ENCODE assay signal across 10 mouse cellular contexts in the genomic region with DNA sequence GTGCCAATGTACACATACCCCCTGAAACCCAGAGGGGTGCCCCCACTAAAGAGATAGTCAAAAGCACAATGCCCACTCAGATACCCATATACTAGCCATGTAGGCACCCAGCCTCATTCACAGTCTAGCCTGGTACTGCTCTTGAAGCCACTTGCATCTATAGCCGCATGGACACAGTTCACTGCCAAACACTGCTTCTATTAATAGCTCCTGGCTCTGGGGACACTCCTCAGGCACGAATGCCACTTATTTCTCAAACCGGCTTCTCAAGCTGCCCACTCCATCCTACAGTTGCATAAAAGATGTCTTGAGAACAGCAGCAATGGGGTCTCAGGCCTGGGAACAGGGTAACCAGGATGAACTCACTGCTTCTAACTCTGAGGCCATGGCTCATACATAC.
DNase-seq lines count a peak whose midpoint lies in the region; ATAC-seq lines count a peak whose summit lies in the region.
"Had no signal": no experiment of that assay in that cellular context is flagged by ENCODE, and none has a peak within 500 bp of the region (broad histone marks: within the 10 kb centered on the region; RNA-seq: fewer than 3 reads in every experiment).

No protein-coding gene starts in this region.

- 87% methylated on average over 3 of the region's 3 CpGs for WGBS in hindbrain, embryonic 10.5 days
- 61% methylated on average over 3 of the region's 3 CpGs for WGBS in hindbrain, embryonic 11.5 days
- WGBS in heart, embryonic 15.5 days, result 36% methylated on average over 3 of the region's 3 CpGs

- no peak overlapping the region for H3K9ac ChIP-seq in hindbrain, embryonic 11.5 days (ENCODE audit: low read depth, low read length)
- no peak overlapping the region for H3K9ac ChIP-seq in heart, embryonic 15.5 days
- H3K9ac ChIP-seq: kidney, embryonic 15.5 days had no signal

- no peak overlapping the region for H3K4me3 ChIP-seq in hindbrain, embryonic 10.5 days
- no peak overlapping the region for H3K4me3 ChIP-seq in hindbrain, embryonic 11.5 days (ENCODE audit: low read depth, low read length)
- H3K4me3 ChIP-seq in heart, embryonic 15.5 days, result no peak overlapping the region
- H3K4me3 ChIP-seq: kidney, embryonic 15.5 days had no signal

- H3K27me3 ChIP-seq in hindbrain, embryonic 10.5 days (ENCODE audit: insufficient read depth, poor library complexity, severe bottlenecking), result no peaks in the 10 kb centered on the region
- H3K27me3 ChIP-seq in hindbrain, embryonic 11.5 days (ENCODE audit: control insufficient read depth, insufficient read depth, low read length), result no peaks in the 10 kb centered on the region
- H3K27me3 ChIP-seq in heart, embryonic 15.5 days, result no peaks in the 10 kb centered on the region
- H3K27me3 ChIP-seq: kidney, embryonic 15.5 days had no signal

- no peak overlapping the region for H3K4me2 ChIP-seq in hindbrain, embryonic 11.5 days (replicated peaks; ENCODE audit: low read depth, low read length)
- H3K4me2 ChIP-seq in heart, embryonic 15.5 days, result no peak overlapping the region
- H3K4me2 ChIP-seq: kidney, embryonic 15.5 days had no signal

- no peak for DNase-seq in hindbrain, embryonic 10.5 days (ENCODE audit: low spot score)
- no peak for DNase-seq in hindbrain, embryonic 11.5 days (ENCODE audit: low spot score)
- peak; percentile 26 to 36 for DNase-seq in cerebellum, postnatal 36 days
- peak; percentile 43 for DNase-seq in lung, postnatal 10 days
- no peak for DNase-seq in thymus, postnatal 36 days
- no peak for DNase-seq in layer of hippocampus, postnatal 36 days
- DNase-seq: embryo, embryonic 11 days had no signal

- no peak for ATAC-seq in hindbrain, embryonic 11.5 days (ENCODE audit: low FRiP score)
- ATAC-seq in heart, embryonic 15.5 days (replicated peaks; ENCODE audit: insufficient number of reproducible peaks, insufficient read depth, low FRiP score, low read depth), result peak; percentile 76

- H3K27ac ChIP-seq in hindbrain, embryonic 10.5 days, result 0 out of 2 replicates have a peak overlapping the region, but pooled peaks have one; percentile 16
- no peak overlapping the region for H3K27ac ChIP-seq in hindbrain, embryonic 11.5 days (ENCODE audit: low read depth, low read length)
- H3K27ac ChIP-seq in heart, embryonic 15.5 days, result peak overlapping the region; percentile 58
- H3K27ac ChIP-seq: kidney, embryonic 15.5 days; macrophage had no signal

- H3K4me1 ChIP-seq in hindbrain, embryonic 10.5 days (replicated peaks), result peaks cover 64% of the 10 kb centered on the region
- H3K4me1 ChIP-seq in hindbrain, embryonic 11.5 days (replicated peaks; ENCODE audit: control insufficient read depth, insufficient read depth, low read length), result peaks cover 7% of the 10 kb centered on the region; the same call in 1 of the 2 replicates
- peaks cover 54% of the 10 kb centered on the region for H3K4me1 ChIP-seq in heart, embryonic 15.5 days (replicated peaks)

- H3K36me3 ChIP-seq in hindbrain, embryonic 10.5 days, result no peaks in the 10 kb centered on the region
- H3K36me3 ChIP-seq in hindbrain, embryonic 11.5 days (ENCODE audit: control insufficient read depth, insufficient read depth, low read length), result no peaks in the 10 kb centered on the region
- no peaks in the 10 kb centered on the region for H3K36me3 ChIP-seq in heart, embryonic 15.5 days
- H3K36me3 ChIP-seq: kidney, embryonic 15.5 days had no signal

- H3K9me3 ChIP-seq in hindbrain, embryonic 10.5 days, result no peaks in the 10 kb centered on the region
- H3K9me3 ChIP-seq in hindbrain, embryonic 11.5 days (ENCODE audit: control insufficient read depth, low read length), result no peaks in the 10 kb centered on the region
- H3K9me3 ChIP-seq in heart, embryonic 15.5 days (replicated peaks), result no peaks in the 10 kb centered on the region
- H3K9me3 ChIP-seq: kidney, embryonic 15.5 days had no signal

Comparison
In these comparisons a context has a peak if more than half of its experiments do, and no peak if none do; other contexts are left out.
1. DNase-seq: peak in cerebellum, postnatal 36 days (2 of 2) and lung, postnatal 10 days (single experiment); none in hindbrain, embryonic 10.5 days (single experiment), hindbrain, embryonic 11.5 days (single experiment), thymus, postnatal 36 days (0 of 2) and layer of hippocampus, postnatal 36 days (0 of 2).